Mouse (Mus musculus): ENCODE results near the gene Ankrd39. TPM values are rescaled to one million over a fixed set of nuclear protein-coding genes. Genes with fewer than 3 reads are reported as not detected.

Gene Ankrd39
- polyA plus RNA-seq, 1 experiment from 2014 or later, result 17.8 TPM

- H3K27me3 ChIP-seq (ENCODE audit: low read depth, poor library complexity, severe bottlenecking), result peaks cover 5% of the 10 kb centered on the region; the same call in 1 of the 2 replicates
- H3K36me3 ChIP-seq, result no peaks in the 10 kb centered on the region
- H3K9me3 ChIP-seq (replicated peaks), result no peaks in the 10 kb centered on the region
- DNase-seq (ENCODE audit: low spot score), result no peak
- peaks cover 60% of the 10 kb centered on the region for H3K4me1 ChIP-seq
- WGBS, result 70% methylated on average over 5 of the region's 5 CpGs
- peak overlapping the region; percentile 89 for H3K27ac ChIP-seq (replicated peaks)
- no peak overlapping the region for H3K4me3 ChIP-seq
Measured at GRCm38 (mm10) chr1:36581260-36581659, 34.0 kb upstream of the Ankrd39 start.

- peak overlapping the region; percentile 42 for H3K4me3 ChIP-seq
- peak overlapping the region; percentile 89 for H3K27ac ChIP-seq (replicated peaks)
- peaks cover 5% of the 10 kb centered on the region; the same call in 1 of the 2 replicates for H3K27me3 ChIP-seq (ENCODE audit: low read depth, poor library complexity, severe bottlenecking)
- H3K36me3 ChIP-seq, result no peaks in the 10 kb centered on the region
- H3K9me3 ChIP-seq (replicated peaks), result no peaks in the 10 kb centered on the region
- peaks cover 61% of the 10 kb centered on the region for H3K4me1 ChIP-seq
- 1% methylated on average over 17 of the region's 17 CpGs for WGBS
- DNase-seq (ENCODE audit: low spot score), result peak; percentile 77
Measured at GRCm38 (mm10) chr1:36580384-36581207, 33.4 kb upstream of the Ankrd39 start.

DNA sequence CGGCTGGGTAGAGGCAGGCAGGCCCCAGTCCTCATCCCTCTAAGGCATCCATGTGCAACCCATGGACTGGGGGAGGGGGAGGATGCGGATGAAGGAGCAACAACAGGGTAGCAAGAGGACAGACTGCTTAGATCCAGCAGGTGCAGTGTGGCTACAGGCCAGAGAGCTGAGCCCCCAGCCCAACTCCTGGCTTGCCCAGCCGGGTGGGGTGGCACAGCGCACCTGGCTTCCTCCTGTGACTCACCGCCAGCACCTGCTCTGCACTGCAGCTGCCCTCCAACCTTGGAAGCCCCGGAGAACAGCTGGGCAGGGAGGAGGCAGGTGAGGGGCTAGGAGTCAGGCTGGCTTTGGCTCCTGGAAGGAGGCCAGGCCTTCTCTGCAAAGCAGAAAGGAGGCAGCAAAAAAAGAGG, 32.7 kb upstream of the Ankrd39 start:
- Histone ChIP-seq H3K27ac (replicated peaks) (peak overlapping the region; percentile 89), H3K36me3 (no peaks in the 10 kb centered on the region), H3K4me1 (peaks cover 65% of the 10 kb centered on the region), H3K27me3 (ENCODE audit: low read depth, poor library complexity, severe bottlenecking) (peaks cover 5% of the 10 kb centered on the region; the same call in 1 of the 2 replicates), H3K4me3 (peak overlapping the region; percentile 42), H3K9me3 (replicated peaks) (no peaks in the 10 kb centered on the region)
- WGBS, result 16% methylated on average over 6 of the region's 6 CpGs
- no peak for DNase-seq (ENCODE audit: low spot score)

DNA sequence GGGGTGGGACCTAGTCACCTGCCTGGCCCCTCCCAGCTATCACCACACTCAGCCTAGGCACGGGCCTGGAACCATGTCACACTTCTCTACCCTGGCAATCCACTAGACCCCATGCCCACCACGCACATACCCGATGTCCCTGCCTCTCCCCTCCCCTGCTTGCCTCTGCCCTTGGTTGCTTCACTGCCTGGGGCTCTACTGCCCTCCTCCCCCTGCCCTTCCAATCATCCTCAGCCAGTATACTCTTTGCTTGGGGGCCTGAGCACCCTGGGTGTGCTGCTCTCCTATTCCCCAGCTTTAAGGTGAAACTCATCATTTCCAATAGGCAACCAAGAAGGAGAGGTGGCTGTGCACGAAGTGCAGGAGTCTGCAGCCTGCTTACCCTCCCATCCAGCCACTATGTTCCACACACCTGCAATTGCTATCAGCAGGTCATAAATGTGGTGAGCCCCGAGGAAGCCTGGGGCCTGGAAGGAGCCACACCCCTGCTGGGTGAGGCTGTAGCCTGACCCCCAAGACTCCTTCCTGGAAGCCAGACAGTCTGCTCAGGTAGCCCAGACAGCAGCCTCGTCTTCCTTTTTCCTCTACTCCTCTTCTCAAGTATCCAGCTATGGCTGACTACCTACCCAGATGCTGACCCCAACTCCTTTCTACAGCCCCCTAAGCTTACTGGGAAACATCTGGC, 29.9 kb upstream of the Ankrd39 start:
- no peaks in the 10 kb centered on the region for H3K36me3 ChIP-seq
- no peak overlapping the region for H3K4me3 ChIP-seq
- H3K27me3 ChIP-seq (ENCODE audit: low read depth, poor library complexity, severe bottlenecking), result peaks cover 4% of the 10 kb centered on the region; the same call in 1 of the 2 replicates
- DNase-seq (ENCODE audit: low spot score), result no peak
- H3K4me1 ChIP-seq, result peaks cover 65% of the 10 kb centered on the region
- H3K27ac ChIP-seq (replicated peaks), result no peak overlapping the region
- no peaks in the 10 kb centered on the region for H3K9me3 ChIP-seq (replicated peaks)
- WGBS, result 76% methylated on average over 6 of the region's 6 CpGs

DNA sequence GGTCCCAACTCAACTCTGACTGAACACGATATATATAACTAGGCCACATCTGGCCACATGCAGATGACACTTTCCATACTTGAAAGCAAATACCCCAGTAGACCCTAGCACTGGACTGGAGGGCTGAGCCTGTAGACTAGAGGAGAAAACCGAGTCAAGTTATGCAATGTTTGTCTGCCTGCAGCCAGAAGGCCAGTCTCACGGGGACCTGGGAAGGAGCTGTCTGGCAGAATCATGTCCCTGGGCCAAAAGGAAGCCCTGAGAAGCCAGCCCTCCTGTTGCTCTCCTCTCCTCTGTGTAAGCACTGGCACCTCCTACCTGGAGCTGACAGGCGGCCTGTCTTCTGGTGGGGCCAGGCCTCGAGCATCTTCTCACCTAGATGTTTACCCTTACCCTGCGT, 28.1 kb upstream of the Ankrd39 start:
- WGBS, result 61% methylated on average over 6 of the region's 6 CpGs
- H3K9me3 ChIP-seq (replicated peaks), result no peaks in the 10 kb centered on the region
- DNase-seq (ENCODE audit: low spot score), result no peak
- no peaks in the 10 kb centered on the region for H3K36me3 ChIP-seq
- no peaks in the 10 kb centered on the region for H3K27me3 ChIP-seq (ENCODE audit: low read depth, poor library complexity, severe bottlenecking)
- H3K4me1 ChIP-seq, result peaks cover 57% of the 10 kb centered on the region
- H3K4me3 ChIP-seq, result no peak overlapping the region
- peak overlapping the region; percentile 50 for H3K27ac ChIP-seq (replicated peaks)

DNA sequence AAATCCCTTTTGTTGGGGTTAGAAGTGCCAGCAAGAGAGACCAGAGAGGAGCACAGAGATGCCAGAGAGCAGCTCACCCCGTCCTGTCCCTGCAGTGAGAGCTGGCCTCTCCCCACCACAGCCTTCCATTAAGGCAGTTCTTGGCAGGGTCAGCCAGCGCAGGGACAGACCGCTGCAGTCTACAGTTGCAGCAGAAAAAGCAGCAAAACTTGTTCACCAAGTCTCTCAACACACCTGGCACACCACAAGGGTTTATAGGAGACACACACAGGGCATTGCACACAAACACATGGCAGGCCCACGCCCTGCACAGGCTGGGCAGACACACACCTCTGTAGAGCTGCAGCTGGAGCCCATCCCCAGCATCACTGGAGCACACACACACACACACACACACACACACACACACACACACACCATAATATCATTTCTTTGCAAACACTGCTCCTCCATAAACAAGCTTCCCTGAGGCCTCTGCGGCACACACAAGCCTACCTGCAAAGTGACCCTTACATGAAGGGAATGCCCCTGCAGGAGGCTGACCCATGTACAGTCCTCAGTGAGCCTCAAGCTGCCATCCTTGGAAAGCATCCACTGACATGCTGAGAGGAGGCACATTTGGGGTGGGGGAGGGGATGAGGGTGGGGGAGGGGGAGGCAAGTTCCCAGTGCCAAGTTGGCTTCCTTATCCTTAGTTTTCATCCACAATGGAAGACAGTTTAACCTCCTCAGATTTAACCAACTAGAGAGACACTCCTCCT, 27.1 kb upstream of the Ankrd39 start:
- Histone ChIP-seq H3K4me1 (peaks cover 57% of the 10 kb centered on the region), H3K9me3 (replicated peaks) (no peaks in the 10 kb centered on the region), H3K27me3 (ENCODE audit: low read depth, poor library complexity, severe bottlenecking) (no peaks in the 10 kb centered on the region), H3K27ac (replicated peaks) (peak overlapping the region; percentile 55), H3K4me3 (no peak overlapping the region), H3K36me3 (no peaks in the 10 kb centered on the region)
- 75% methylated on average over 5 of the region's 5 CpGs for WGBS
- DNase-seq (ENCODE audit: low spot score), result no peak

GRCm38 (mm10) chr1:36573524-36573923, 26.3 kb upstream of the Ankrd39 start:
- H3K36me3 ChIP-seq, result no peaks in the 10 kb centered on the region
- no peak for DNase-seq (ENCODE audit: low spot score)
- H3K27me3 ChIP-seq (ENCODE audit: low read depth, poor library complexity, severe bottlenecking), result no peaks in the 10 kb centered on the region
- H3K9me3 ChIP-seq (replicated peaks), result no peaks in the 10 kb centered on the region
- 84% methylated on average over 8 of the region's 8 CpGs for WGBS
- H3K27ac ChIP-seq (replicated peaks), result peak overlapping the region; percentile 55
- H3K4me1 ChIP-seq, result peaks cover 60% of the 10 kb centered on the region
- no peak overlapping the region for H3K4me3 ChIP-seq

GRCm38 (mm10) chr1:36572709-36573108, 25.5 kb upstream of the Ankrd39 start:
- Histone ChIP-seq H3K9me3 (replicated peaks) (no peaks in the 10 kb centered on the region), H3K27ac (replicated peaks) (0 out of 2 replicates have a peak overlapping the region, but pooled peaks have one; percentile 6), H3K4me3 (no peak overlapping the region), H3K4me1 (peaks cover 68% of the 10 kb centered on the region), H3K27me3 (ENCODE audit: low read depth, poor library complexity, severe bottlenecking) (no peaks in the 10 kb centered on the region), H3K36me3 (no peaks in the 10 kb centered on the region)
- WGBS, result 78% methylated on average over 1 of the region's 1 CpGs
- no peak for DNase-seq (ENCODE audit: low spot score)

- no peak overlapping the region for H3K27ac ChIP-seq (replicated peaks)
- no peak overlapping the region for H3K4me3 ChIP-seq
- no peaks in the 10 kb centered on the region for H3K9me3 ChIP-seq (replicated peaks)
- WGBS, result 89% methylated on average over 2 of the region's 2 CpGs
- H3K4me1 ChIP-seq, result peaks cover 71% of the 10 kb centered on the region
- DNase-seq (ENCODE audit: low spot score), result no peak
- no peaks in the 10 kb centered on the region for H3K36me3 ChIP-seq
- H3K27me3 ChIP-seq (ENCODE audit: low read depth, poor library complexity, severe bottlenecking), result no peaks in the 10 kb centered on the region
Measured at GRCm38 (mm10) chr1:36572140-36572700, 25.0 kb upstream of the Ankrd39 start.

GRCm38 (mm10) chr1:36571627-36572026, 24.4 kb upstream of the Ankrd39 start:
- Histone ChIP-seq H3K4me1 (peaks cover 71% of the 10 kb centered on the region), H3K36me3 (no peaks in the 10 kb centered on the region), H3K9me3 (replicated peaks) (no peaks in the 10 kb centered on the region), H3K4me3 (no peak overlapping the region), H3K27me3 (ENCODE audit: low read depth, poor library complexity, severe bottlenecking) (no peaks in the 10 kb centered on the region), H3K27ac (replicated peaks) (no peak overlapping the region)
- DNase-seq (ENCODE audit: low spot score), result no peak
- WGBS, result 61% methylated on average over 6 of the region's 6 CpGs

GRCm38 (mm10) chr1:36570320-36570719, 23.1 kb upstream of the Ankrd39 start:
- H3K4me1 ChIP-seq, result peaks cover 66% of the 10 kb centered on the region
- no peaks in the 10 kb centered on the region for H3K9me3 ChIP-seq (replicated peaks)
- DNase-seq (ENCODE audit: low spot score), result no peak
- WGBS, result 90% methylated on average over 5 of the region's 5 CpGs
- H3K27ac ChIP-seq (replicated peaks), result no peak overlapping the region
- no peak overlapping the region for H3K4me3 ChIP-seq
- H3K36me3 ChIP-seq, result no peaks in the 10 kb centered on the region
- no peaks in the 10 kb centered on the region for H3K27me3 ChIP-seq (ENCODE audit: low read depth, poor library complexity, severe bottlenecking)

DNA sequence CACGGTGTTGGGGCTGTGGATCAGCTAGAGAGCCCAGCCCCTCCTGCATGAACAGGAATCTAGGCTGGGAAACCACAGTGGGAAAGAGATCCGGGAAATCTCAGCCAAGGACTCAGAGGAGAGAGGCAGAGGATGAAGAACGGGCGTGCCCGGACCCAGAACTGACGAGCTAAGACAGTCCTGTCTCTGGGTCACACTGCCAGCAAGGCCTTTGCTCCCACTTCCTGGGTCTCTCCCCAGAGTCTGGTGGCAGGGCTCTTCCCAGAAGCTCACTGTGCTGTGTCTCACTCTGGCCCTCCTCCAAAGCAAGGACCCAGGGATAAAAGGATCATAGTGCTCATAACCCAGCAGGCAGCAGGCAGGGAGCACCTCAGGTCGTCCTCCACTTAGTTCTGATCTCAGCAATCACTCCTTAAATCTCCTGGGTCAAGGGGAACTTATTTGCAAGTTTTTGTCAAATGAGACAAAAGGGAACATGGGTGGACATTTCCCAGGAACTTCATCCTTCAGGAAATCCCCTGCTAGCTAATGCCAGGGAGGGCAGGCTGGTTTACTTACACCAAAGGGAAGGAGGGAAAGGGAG, 22.5 kb upstream of the Ankrd39 start:
- DNase-seq (ENCODE audit: low spot score), result no peak
- H3K36me3 ChIP-seq, result no peaks in the 10 kb centered on the region
- peaks cover 63% of the 10 kb centered on the region for H3K4me1 ChIP-seq
- H3K27me3 ChIP-seq (ENCODE audit: low read depth, poor library complexity, severe bottlenecking), result no peaks in the 10 kb centered on the region
- WGBS, result 55% methylated on average over 7 of the region's 7 CpGs
- H3K4me3 ChIP-seq, result no peak overlapping the region
- no peaks in the 10 kb centered on the region for H3K9me3 ChIP-seq (replicated peaks)
- H3K27ac ChIP-seq (replicated peaks), result 0 out of 2 replicates have a peak overlapping the region, but pooled peaks have one; percentile 55

Data from midbrain, embryonic 10.5 days (tissue).